Mouse (Mus musculus): Measurements from ENCODE around the gene Aimp1. TPM values are rescaled to one million over a fixed set of nuclear protein-coding genes. Genes with fewer than 3 reads are reported as not detected.
A peak's percentile ranks its signal among the peaks of the same experiment; 100 is the strongest.

The Aimp1 gene
- polyA plus RNA-seq (2012; rRNA removed) (47.8 and 90.4 TPM in 2 replicates), polyA plus RNA-seq (2014; fragmentation: Nextera tagmentation; extraction: Ambion mirVana) (85.0 and 89.1 TPM in 2 replicates)

- 2% methylated on average over 21 of the region's 27 CpGs for WGBS
- Histone ChIP-seq H3K9me3 (ENCODE audit: control insufficient read depth, low read length) (no peaks in the 10 kb centered on the region), H3K9ac (ENCODE audit: low read depth, low read length, severe bottlenecking) (peak within 1 kb of the TSS; percentile 92), H3K4me3 (replicated peaks; ENCODE audit: low read length) (peak within 1 kb of the TSS; percentile 77), H3K4me2 (replicated peaks; ENCODE audit: low read depth, low read length, severe bottlenecking) (peak within 1 kb of the TSS; percentile 63), H3K27me3 (ENCODE audit: control insufficient read depth, insufficient read depth, low read length) (no peaks in the 10 kb centered on the region), H3K36me3 (ENCODE audit: control insufficient read depth, insufficient read depth, low read length) (peaks cover 18% of the 10 kb centered on the region), H3K27ac (replicated peaks; ENCODE audit: low read depth, low read length) (peak within 1 kb of the TSS; percentile 96), H3K4me1 (ENCODE audit: control insufficient read depth, insufficient read depth, low read length) (peaks cover 6% of the 10 kb centered on the region; the same call in 1 of the 2 replicates)
- no peak for DNase-seq (ENCODE audit: low spot score)
- no peak for ATAC-seq (ENCODE audit: low FRiP score, low read depth)
- TF ChIP-seq POLR2A (IDR thresholded peaks at IDR 0.05; ENCODE audit: borderline replicate concordance, extremely low read depth, insufficient read depth, insufficient read length) = no peak
Observed at GRCm38 (mm10) chr3:132684231-132684928, at the start of gene Aimp1. TSS of gene Aimp1 (minus strand) at chr3:132684370.

- DNase-seq (ENCODE audit: low spot score) (no peak), ATAC-seq (ENCODE audit: low FRiP score, low read depth) (no peak)
- no peak overlapping the region for H3K27ac ChIP-seq (replicated peaks; ENCODE audit: low read depth, low read length)
- no peaks in the 10 kb centered on the region for H3K27me3 ChIP-seq (ENCODE audit: control insufficient read depth, insufficient read depth, low read length)
- peaks cover 42% of the 10 kb centered on the region for H3K36me3 ChIP-seq (ENCODE audit: control insufficient read depth, insufficient read depth, low read length)
- no peak overlapping the region for H3K4me3 ChIP-seq (replicated peaks; ENCODE audit: low read length)
- no peak overlapping the region for H3K9ac ChIP-seq (ENCODE audit: low read depth, low read length, severe bottlenecking)
- no peak for TF ChIP-seq POLR2A (IDR thresholded peaks at IDR 0.05; ENCODE audit: borderline replicate concordance, extremely low read depth, insufficient read depth, insufficient read length)
- H3K4me2 ChIP-seq (replicated peaks; ENCODE audit: low read depth, low read length, severe bottlenecking) = no peak overlapping the region
- H3K4me1 ChIP-seq (ENCODE audit: control insufficient read depth, insufficient read depth, low read length) = no peaks in the 10 kb centered on the region
- 81% methylated on average over 3 of the region's 3 CpGs for WGBS
- no peaks in the 10 kb centered on the region for H3K9me3 ChIP-seq (ENCODE audit: control insufficient read depth, low read length)
Observed at GRCm38 (mm10) chr3:132724326-132724725, 40.2 kb upstream of the Aimp1 start.

DNA sequence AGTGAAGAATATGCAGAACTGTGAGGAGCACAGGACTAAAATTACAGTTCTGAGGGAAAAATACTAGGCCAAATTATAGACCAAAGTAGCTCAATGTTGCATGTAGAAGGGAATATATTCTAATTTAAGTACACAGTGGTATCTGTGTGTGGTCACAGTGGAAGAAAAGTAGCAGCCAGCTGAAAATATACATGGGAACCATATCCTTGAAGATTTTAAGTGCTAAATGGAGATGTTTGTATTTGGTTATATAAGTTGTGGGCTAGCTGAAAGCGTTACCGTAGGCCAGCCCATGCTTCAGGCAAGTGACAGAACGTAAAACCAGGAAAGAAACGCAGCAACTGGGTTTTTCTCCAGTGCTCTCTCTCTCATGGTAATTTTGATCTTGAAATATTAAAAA, 33.1 kb upstream of the Aimp1 start:
- Histone ChIP-seq H3K9me3 (ENCODE audit: control insufficient read depth, low read length) (no peaks in the 10 kb centered on the region), H3K27ac (replicated peaks; ENCODE audit: low read depth, low read length) (no peak overlapping the region), H3K9ac (ENCODE audit: low read depth, low read length, severe bottlenecking) (no peak overlapping the region), H3K36me3 (ENCODE audit: control insufficient read depth, insufficient read depth, low read length) (peaks cover 16% of the 10 kb centered on the region), H3K4me3 (replicated peaks; ENCODE audit: low read length) (no peak overlapping the region), H3K27me3 (ENCODE audit: control insufficient read depth, insufficient read depth, low read length) (no peaks in the 10 kb centered on the region), H3K4me2 (replicated peaks; ENCODE audit: low read depth, low read length, severe bottlenecking) (no peak overlapping the region), H3K4me1 (ENCODE audit: control insufficient read depth, insufficient read depth, low read length) (no peaks in the 10 kb centered on the region)
- DNase-seq (ENCODE audit: low spot score) = no peak
- WGBS = 91% methylated on average over 4 of the region's 4 CpGs
- ATAC-seq (ENCODE audit: low FRiP score, low read depth) = no peak
- no peak for TF ChIP-seq POLR2A (IDR thresholded peaks at IDR 0.05; ENCODE audit: borderline replicate concordance, extremely low read depth, insufficient read depth, insufficient read length)

- H3K4me2 ChIP-seq (replicated peaks; ENCODE audit: low read depth, low read length, severe bottlenecking) = no peak overlapping the region
- no peaks in the 10 kb centered on the region for H3K9me3 ChIP-seq (ENCODE audit: control insufficient read depth, low read length)
- WGBS = 20% methylated on average over 5 of the region's 5 CpGs
- peak; percentile 50; the same call in 1 of the 2 replicates for ATAC-seq (ENCODE audit: low FRiP score, low read depth)
- no peak overlapping the region for H3K4me3 ChIP-seq (replicated peaks; ENCODE audit: low read length)
- no peak for DNase-seq (ENCODE audit: low spot score)
- TF ChIP-seq POLR2A (IDR thresholded peaks at IDR 0.05; ENCODE audit: borderline replicate concordance, extremely low read depth, insufficient read depth, insufficient read length) = no peak
- H3K27me3 ChIP-seq (ENCODE audit: control insufficient read depth, insufficient read depth, low read length) = no peaks in the 10 kb centered on the region
- H3K4me1 ChIP-seq (ENCODE audit: control insufficient read depth, insufficient read depth, low read length) = no peaks in the 10 kb centered on the region
- no peaks in the 10 kb centered on the region; the same call in 1 of the 2 replicates for H3K36me3 ChIP-seq (ENCODE audit: control insufficient read depth, insufficient read depth, low read length)
- no peak overlapping the region for H3K9ac ChIP-seq (ENCODE audit: low read depth, low read length, severe bottlenecking)
- no peak overlapping the region for H3K27ac ChIP-seq (replicated peaks; ENCODE audit: low read depth, low read length)
Observed at GRCm38 (mm10) chr3:132713913-132714312, 29.7 kb upstream of the Aimp1 start.

- H3K9me3 ChIP-seq (ENCODE audit: control insufficient read depth, low read length) = no peaks in the 10 kb centered on the region
- H3K27me3 ChIP-seq (ENCODE audit: control insufficient read depth, insufficient read depth, low read length) = no peaks in the 10 kb centered on the region
- H3K9ac ChIP-seq (ENCODE audit: low read depth, low read length, severe bottlenecking) = no peak overlapping the region
- H3K4me1 ChIP-seq (ENCODE audit: control insufficient read depth, insufficient read depth, low read length) = no peaks in the 10 kb centered on the region
- DNase-seq (ENCODE audit: low spot score) (no peak), ATAC-seq (ENCODE audit: low FRiP score, low read depth) (no peak)
- WGBS = 81% methylated on average over 4 of the region's 4 CpGs
- no peak overlapping the region for H3K4me2 ChIP-seq (replicated peaks; ENCODE audit: low read depth, low read length, severe bottlenecking)
- peaks cover 10% of the 10 kb centered on the region for H3K36me3 ChIP-seq (ENCODE audit: control insufficient read depth, insufficient read depth, low read length)
- no peak overlapping the region for H3K4me3 ChIP-seq (replicated peaks; ENCODE audit: low read length)
- no peak overlapping the region for H3K27ac ChIP-seq (replicated peaks; ENCODE audit: low read depth, low read length)
- TF ChIP-seq POLR2A (IDR thresholded peaks at IDR 0.05; ENCODE audit: borderline replicate concordance, extremely low read depth, insufficient read depth, insufficient read length) = no peak
Observed at GRCm38 (mm10) chr3:132706977-132707376, 22.8 kb upstream of the Aimp1 start.
